Mouse (Mus musculus) heart, postnatal 0 days (tissue): ENCODE results near the gene Tle3. TPM values are rescaled to one million over a fixed set of nuclear protein-coding genes. Genes with fewer than 3 reads are reported as not detected.

Experiments
- ATAC-seq: fragments of 200-750 bp; cut with Nextera tagmentation; 2 replicates; pipeline ENCODE4 v1.8.0; 2017; ENCODE audit warnings: low read depth, moderate number of reproducible peaks, moderate library complexity; ENCODE audit not compliant: insufficient read depth
- DNase-seq: peaks from one replicate; pipeline ENCODE4 v3.0.0-alpha.2; 2016; ENCODE audit warnings: low spot score
- H3K27ac ChIP-seq: fragments of 300-500 bp; sonication (generic); 2 replicates; pipeline ENCODE4 v1.5.1; 2014; ENCODE audit warnings: low read depth, mild to moderate bottlenecking
- H3K27me3 ChIP-seq: fragments of 300-500 bp; sonication (generic); 2 replicates; pipeline ENCODE4 v1.6.1; 2014; ENCODE audit warnings: low read length, mixed read lengths; ENCODE audit not compliant: control insufficient read depth, insufficient read depth
- H3K36me3 ChIP-seq: fragments of 300-500 bp; sonication (generic); replicated peaks from 2 replicates; pipeline ENCODE4 v1.6.1; 2014; ENCODE audit warnings: low read length, mixed read lengths; ENCODE audit not compliant: control insufficient read depth, insufficient read depth
- H3K4me1 ChIP-seq: fragments of 300-500 bp; sonication (generic); 2 replicates; pipeline ENCODE4 v1.6.1; 2014; ENCODE audit warnings: antibody characterized with exemption; ENCODE audit not compliant: control insufficient read depth, insufficient read depth
- H3K4me2 ChIP-seq: fragments of 300-500 bp; sonication (generic); 2 replicates; pipeline ENCODE4 v1.6.1; 2014; ENCODE audit warnings: low read depth, mild to moderate bottlenecking, low read length, moderate library complexity
- H3K4me3 ChIP-seq: fragments of 300-500 bp; sonication (generic); 2 replicates; pipeline ENCODE4 v1.5.1; 2014; ENCODE audit warnings: low read depth, low read length
- H3K9ac ChIP-seq: fragments of 300-500 bp; sonication (generic); replicated peaks from 2 replicates; pipeline ENCODE4 v1.6.1; 2014; ENCODE audit warnings: low read depth, low read length, mixed read lengths
- H3K9me3 ChIP-seq: fragments of 300-500 bp; sonication (generic); replicated peaks from 2 replicates; pipeline ENCODE4 v1.6.1; 2016; ENCODE audit warnings: low read length; ENCODE audit not compliant: control insufficient read depth
- CTCF ChIP-seq: IDR thresholded peaks from 2 replicates; pipeline ENCODE4 v1.5.1; 2016; ENCODE audit warnings: antibody characterized with exemption, control low read depth, low read depth
- EP300 ChIP-seq: IDR thresholded peaks from 2 replicates; pipeline ENCODE4 v1.6.1; 2016; ENCODE audit warnings: antibody characterized with exemption, low read depth
- WGBS: fragments of 180-500 bp; shearing (Covaris S2); extraction: QIAGEN DNeasy Blood & Tissue Kit; methylation state at CpG from one replicate; pipeline ENCODE4 v1.1.7; 2014; 5-methylcytosine and 5-hydroxymethylcytosine counted together
- polyA plus RNA-seq: library from polyadenylated mRNA; unstranded; fragments of >200 nt; fragmentation: Nextera tagmentation; extraction: Ambion mirVana; gene quantifications from 2 replicates; pipeline ENCODE4 v1.2.1, GENCODE M21; 2015
- total RNA-seq: library from RNA; depleted of rRNA; stranded (reverse); fragments of >200 nt; gene quantifications from 2 replicates; pipeline ENCODE4 v1.2.3, GENCODE M21; 2014; ENCODE audit warnings: low replicate concordance

The Tle3 gene
- total and polyA plus RNA-seq, 2 experiments from 2014 or later = 4.9 to 22.8 TPM

GRCm38 (mm10) chr9:61366108-61366507 is 6.1 kb upstream of the Tle3 start:
- DNase-seq (no peak), ATAC-seq (no peak)
- H3K9ac ChIP-seq = no peak overlapping the region
- WGBS = 41% methylated on average over 9 of the region's 9 CpGs
- no peaks in the 10 kb centered on the region for H3K9me3 ChIP-seq
- H3K27me3 ChIP-seq = peaks cover 86% of the 10 kb centered on the region
- no peaks in the 10 kb centered on the region for H3K36me3 ChIP-seq
- no peak overlapping the region for H3K4me2 ChIP-seq
- peaks cover 25% of the 10 kb centered on the region; the same call in 1 of the 2 replicates for H3K4me1 ChIP-seq
- H3K4me3 ChIP-seq = no peak overlapping the region
- H3K27ac ChIP-seq = no peak overlapping the region
- TF ChIP-seq CTCF (no peak), EP300 (no peak)

GRCm38 (mm10) chr9:61367156-61367555 is 5.0 kb upstream of the Tle3 start:
- DNase-seq (no peak), ATAC-seq (no peak)
- TF ChIP-seq CTCF (no peak), EP300 (no peak)
- Histone ChIP-seq H3K9ac (no peak overlapping the region), H3K36me3 (no peaks in the 10 kb centered on the region), H3K27ac (no peak overlapping the region), H3K27me3 (peaks cover 77% of the 10 kb centered on the region), H3K4me2 (no peak overlapping the region), H3K4me1 (peaks cover 18% of the 10 kb centered on the region; the same call in 1 of the 2 replicates), H3K9me3 (no peaks in the 10 kb centered on the region), H3K4me3 (no peak overlapping the region)
- WGBS = 60% methylated on average over 4 of the region's 4 CpGs

GRCm38 (mm10) chr9:61367857-61368566 is 4.2 kb upstream of the Tle3 start:
- Histone ChIP-seq H3K4me1 (peaks cover 21% of the 10 kb centered on the region; the same call in 1 of the 2 replicates), H3K27ac (no peak overlapping the region), H3K4me2 (no peak overlapping the region), H3K4me3 (no peak overlapping the region), H3K27me3 (peaks cover 76% of the 10 kb centered on the region), H3K9me3 (no peaks in the 10 kb centered on the region), H3K36me3 (no peaks in the 10 kb centered on the region), H3K9ac (no peak overlapping the region)
- 43% methylated on average over 6 of the region's 6 CpGs for WGBS
- TF ChIP-seq CTCF (no peak), EP300 (no peak)
- DNase-seq (no peak), ATAC-seq (no peak)

GRCm38 (mm10) chr9:61368567-61369240 is 3.5 kb upstream of the Tle3 start:
- H3K36me3 ChIP-seq = no peaks in the 10 kb centered on the region
- DNase-seq (peak; percentile 88), ATAC-seq (no peak)
- TF ChIP-seq EP300 (peak; percentile 83), CTCF (no peak)
- 5% methylated on average over 12 of the region's 12 CpGs for WGBS
- no peak overlapping the region for H3K27ac ChIP-seq
- no peak overlapping the region for H3K9ac ChIP-seq
- peaks cover 76% of the 10 kb centered on the region for H3K27me3 ChIP-seq
- H3K4me1 ChIP-seq = peaks cover 21% of the 10 kb centered on the region; the same call in 1 of the 2 replicates
- H3K4me3 ChIP-seq = peak overlapping the region; percentile 20; the same call in 1 of the 2 replicates
- H3K4me2 ChIP-seq = peak overlapping the region; percentile 50
- no peaks in the 10 kb centered on the region for H3K9me3 ChIP-seq

GRCm38 (mm10) chr9:61369316-61370273 is 2.6 kb upstream of the Tle3 start:
- ATAC-seq (no peak), DNase-seq (peak; percentile 14)
- 3% methylated on average over 43 of the region's 45 CpGs for WGBS

More at GRCm38 (mm10) chr9:61369316-61370273, 2.6 kb upstream of the Tle3 start:
- no peak for TF ChIP-seq EP300
- no peak for TF ChIP-seq CTCF
- H3K27me3 ChIP-seq = peaks cover 76% of the 10 kb centered on the region
- peak overlapping the region; percentile 50 for H3K4me2 ChIP-seq
- peak overlapping the region; percentile 20 for H3K4me3 ChIP-seq
- no peaks in the 10 kb centered on the region for H3K36me3 ChIP-seq
- no peak overlapping the region for H3K27ac ChIP-seq
- no peak overlapping the region for H3K9ac ChIP-seq
- no peaks in the 10 kb centered on the region for H3K9me3 ChIP-seq
- H3K4me1 ChIP-seq = peaks cover 21% of the 10 kb centered on the region; the same call in 1 of the 2 replicates
